Mouse (Mus musculus): ENCODE data around the gene Ybey.

The Ybey gene

DNA sequence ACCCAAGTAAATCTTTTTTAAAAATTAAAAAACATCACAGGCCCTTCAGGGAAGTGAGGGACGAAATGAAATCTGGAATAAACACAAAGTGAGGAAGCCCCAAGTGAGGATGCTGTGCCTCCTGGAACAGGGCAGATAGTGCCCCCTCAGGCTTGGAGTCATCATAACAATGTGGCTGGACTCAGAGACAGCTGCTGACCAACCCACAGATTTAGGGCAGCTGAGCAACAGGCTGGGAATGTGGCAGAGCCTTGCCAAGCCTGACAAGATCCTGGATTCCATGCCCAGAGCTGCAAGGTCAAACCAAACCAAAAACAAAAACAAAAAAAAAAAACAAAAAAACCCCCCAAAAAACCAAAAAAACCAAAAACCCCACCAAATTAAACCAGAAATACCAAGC lies 7.7 kb downstream of the Ybey start:
- POLR2A ChIA-PET = interaction anchor here in 2 of 4 experiments (0.7 to 1.4 kb wide), 7 partner anchors 10 to 946 kb away, joined by 3 to 5 read pairs (median 4); no protein-coding TSS in a partner anchor
- CTCF ChIA-PET = no interaction called here

DNA sequence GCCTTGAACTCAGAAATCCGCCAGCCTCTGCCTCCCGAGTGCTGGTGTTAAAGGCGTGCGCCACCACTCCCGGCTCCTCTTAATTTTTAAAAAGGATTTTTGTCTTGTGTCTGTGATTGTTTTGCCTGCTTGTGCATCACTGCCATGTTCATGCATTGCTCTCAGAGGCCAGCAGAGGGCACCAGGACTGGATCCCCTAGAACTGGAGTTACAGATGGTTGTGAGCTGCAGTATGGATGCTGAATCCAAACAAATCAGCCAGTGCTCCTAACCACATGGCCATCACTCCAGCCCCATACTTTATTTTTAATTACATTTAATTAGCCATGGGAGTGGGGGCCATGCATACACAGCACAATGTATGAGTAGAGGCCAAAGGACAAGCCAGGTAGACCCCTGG lies 13.6 kb downstream of the Ybey start:
- ChIA-PET POLR2A (interaction anchor here in 3 of 4 experiments (0.6 to 1.0 kb wide), 5 partner anchors 10 to 191 kb away, joined by 3 to 4 read pairs (median 3); partner anchors contain the start of gene Pcnt (in 1 of the 3)), CTCF (interaction anchor here in 3 of 4 experiments (0.5 to 1.4 kb wide), 17 partner anchors 8 to 1247 kb away, joined by 3 to 9 read pairs (median 4); partner anchors contain the start of gene AC141477.1 (in 1 of the 3))

- CTCF ChIA-PET = interaction anchor here in 1 of 4 experiments (0.8 kb wide), 1 partner anchor 64 kb away, joined by 3 read pairs; no protein-coding TSS in a partner anchor
- POLR2A ChIA-PET = interaction anchor here in 2 of 4 experiments (0.6 to 2.9 kb wide), 4 partner anchors 9 to 28 kb away, joined by 3 to 11 read pairs (median 6); no protein-coding TSS in a partner anchor
These were observed 20.1 kb downstream of the Ybey start, which contains the start of gene 2610028H24Rik for GRCm38 (mm10) chr10:76448851-76449250. TSS of gene 2610028H24Rik (plus strand) at chr10:76449081.

- POLR2A ChIA-PET = interaction anchor here in 3 of 4 experiments (0.5 to 2.9 kb wide), 17 partner anchors 8 to 102 kb away, joined by 3 to 11 read pairs (median 3); partner anchors contain the start of gene Dip2a (in 1 of the 3)
- CTCF ChIA-PET = interaction anchor here in 1 of 4 experiments (1.0 to 1.1 kb wide), 2 partner anchors 15 to 285 kb away, joined by 4 to 5 read pairs; no protein-coding TSS in a partner anchor
These were observed 21.3 kb downstream of the Ybey start for GRCm38 (mm10) chr10:76447406-76448229.

GRCm38 (mm10) chr10:76445996-76446681 lies 22.8 kb downstream of the Ybey start:
- CTCF ChIA-PET = interaction anchor here in 1 of 4 experiments (0.6 kb wide), 1 partner anchor 1288 kb away, joined by 3 read pairs; no protein-coding TSS in a partner anchor
- POLR2A ChIA-PET = interaction anchor here in 2 of 4 experiments (0.6 to 2.3 kb wide), 4 partner anchors 14 to 83 kb away, joined by 3 to 6 read pairs (median 3); partner anchors contain the start of gene Ybey (in 1 of the 2)

- ChIA-PET POLR2A (interaction anchor here (0.6 to 2.0 kb wide), 24 partner anchors 8 to 337 kb away, joined by 3 to 14 read pairs (median 3); partner anchors contain the start of gene Dip2a (in 1 of the 4)), CTCF (interaction anchor here in 3 of 4 experiments (0.6 to 1.0 kb wide), 3 partner anchors 12 to 839 kb away, joined by 3 read pairs; no protein-coding TSS in a partner anchor)
These were observed 26.5 kb downstream of the Ybey start, which contains the start of gene Pcnt for GRCm38 (mm10) chr10:76442178-76443088. TSS of gene Pcnt (minus strand) at chr10:76442786.

GRCm38 (mm10) chr10:76440281-76440680 lies 28.6 kb downstream of the Ybey start, which contains the start of gene AC141477.1:
TSS of gene AC141477.1 (minus strand) at chr10:76440444.
- ChIA-PET CTCF (interaction anchor here in 3 of 4 experiments (1.0 to 1.7 kb wide), 8 partner anchors 14 to 183 kb away, joined by 3 to 13 read pairs (median 4); partner anchors contain the start of genes Col6a2 (in 1 of the 3) and Lss (in 1 of the 3)), POLR2A (interaction anchor here in 3 of 4 experiments (0.6 to 5.8 kb wide), 35 partner anchors 9 to 753 kb away, joined by 3 to 49 read pairs (median 5); partner anchors contain the start of genes Dip2a (in 2 of the 3), Chchd10 (in 1 of the 3), Lss (in 1 of the 3) and Pcbp3 (in 1 of the 3))

DNA sequence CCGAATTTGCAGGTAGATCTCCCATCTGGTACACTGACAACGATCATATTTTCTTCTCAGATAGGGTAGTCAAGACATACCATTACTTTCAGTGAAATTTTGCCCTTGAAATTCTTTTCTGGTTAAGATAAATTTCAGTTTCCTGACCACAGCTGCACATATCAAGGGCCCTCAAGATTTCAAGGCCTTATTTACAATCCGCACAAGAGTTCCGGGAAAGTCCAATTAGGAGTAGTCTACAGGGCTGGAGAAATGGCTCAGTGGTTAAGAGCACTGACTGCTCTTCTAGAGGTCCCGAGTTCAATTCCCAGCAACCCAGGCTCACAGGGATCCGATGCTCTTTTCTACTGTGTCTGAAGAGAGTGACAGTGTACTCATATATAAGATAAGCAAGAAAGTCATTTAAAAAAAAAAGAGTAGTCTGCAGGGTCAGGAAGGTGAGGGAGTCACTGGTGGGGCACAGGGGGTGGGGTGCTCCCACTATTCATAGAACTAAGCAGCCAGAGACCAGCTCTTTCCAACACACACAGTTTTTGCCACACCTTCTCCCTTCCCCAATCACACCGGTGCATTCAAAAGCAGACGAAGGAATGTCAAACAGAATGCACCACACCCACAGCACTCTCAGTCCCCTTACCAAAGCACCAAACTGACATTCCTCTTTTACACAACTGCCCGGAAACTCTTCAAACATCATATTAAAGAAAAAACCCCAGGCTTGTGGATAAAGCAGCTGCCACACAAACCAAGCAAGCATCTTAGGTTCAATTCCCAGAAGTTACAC lies 29.6 kb downstream of the Ybey start:
- ChIA-PET POLR2A (interaction anchor here (0.6 to 5.8 kb wide), 47 partner anchors 8 to 557 kb away, joined by 3 to 49 read pairs (median 4); partner anchors contain the start of genes Dip2a (in 2 of the 4), 2610028H24Rik (in 1 of the 4), Chchd10 (in 1 of the 4) and Pcbp3 (in 1 of the 4)), CTCF (interaction anchor here (0.5 to 1.7 kb wide), 10 partner anchors 16 to 1552 kb away, joined by 3 to 13 read pairs (median 3); partner anchors contain the start of genes Col6a2 (in 1 of the 4) and Lss (in 1 of the 4))

GRCm38 (mm10) chr10:76433925-76434324 lies 35.0 kb downstream of the Ybey start:
- CTCF ChIA-PET = no interaction called here

DNA sequence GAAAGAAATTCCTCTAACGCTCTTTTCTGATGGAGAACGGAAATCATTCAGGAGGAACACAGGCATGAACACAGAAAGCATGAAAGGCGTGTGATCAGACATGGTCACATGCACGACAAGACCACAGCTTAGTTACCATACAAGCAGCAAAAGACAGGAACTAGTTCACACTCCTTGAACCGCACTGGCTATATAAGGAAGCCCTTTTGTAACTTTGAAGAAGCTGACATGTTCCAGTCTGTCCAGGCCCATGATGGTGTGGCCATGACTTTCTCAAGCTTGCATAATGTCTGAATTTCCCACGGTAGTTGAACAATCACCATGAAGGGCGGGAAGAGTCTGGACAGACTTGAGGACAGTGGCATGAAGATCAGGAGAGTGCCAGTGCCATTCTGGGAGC lies 43.2 kb downstream of the Ybey start:
- POLR2A ChIA-PET = interaction anchor here in 3 of 4 experiments (0.6 to 8.2 kb wide), 10 partner anchors 9 to 1096 kb away, joined by 3 to 49 read pairs (median 4); partner anchors contain the start of genes AC141477.1 (in 2 of the 3) and Pcnt (in 1 of the 3)

More at GRCm38 (mm10) chr10:76433925-76434324, 35.0 kb downstream of the Ybey start:
- POLR2A ChIA-PET = interaction anchor here in 2 of 4 experiments (0.9 to 1.4 kb wide), 5 partner anchors 8 to 87 kb away, joined by 3 to 9 read pairs (median 4); no protein-coding TSS in a partner anchor

GRCm38 (mm10) chr10:76416811-76417210 lies 52.1 kb downstream of the Ybey start:
- CTCF ChIA-PET = interaction anchor here in 1 of 4 experiments (0.6 to 1.3 kb wide), 2 partner anchors 9 to 24 kb away, joined by 3 to 4 read pairs; no protein-coding TSS in a partner anchor
- POLR2A ChIA-PET = interaction anchor here in 2 of 4 experiments (0.6 to 4.2 kb wide), 6 partner anchors 12 to 1212 kb away, joined by 3 to 38 read pairs (median 3); partner anchors contain the start of gene AC141477.1 (in 1 of the 2)

More for the DNA sequence above, 43.2 kb downstream of the Ybey start:
- CTCF ChIA-PET = interaction anchor here in 3 of 4 experiments (0.5 to 1.2 kb wide), 6 partner anchors 9 to 170 kb away, joined by 3 to 5 read pairs (median 3); partner anchors contain the start of gene AC141477.1 (in 1 of the 3)
